Mouse (Mus musculus) intestine, embryonic 16.5 days (tissue): ENCODE measurements around the gene Klhdc1. TPM values are rescaled to one million over a fixed set of nuclear protein-coding genes. Genes with fewer than 3 reads are reported as not detected.
A peak's percentile ranks its signal among the peaks of the same experiment; 100 is the strongest.

Experiments
- ATAC-seq: fragments of 200-750 bp; cut with Nextera tagmentation; 2 replicates; pipeline ENCODE4 v1.8.0; 2017; ENCODE audit warnings: moderate TSS enrichment, moderate library complexity
- H3K27ac ChIP-seq: fragments of 300-500 bp; sonication (generic); 2 replicates; pipeline ENCODE4 v1.5.1; 2014; ENCODE audit warnings: mild to moderate bottlenecking, low read length
- H3K27me3 ChIP-seq: fragments of 300-500 bp; sonication (generic); replicated peaks from 2 replicates; pipeline ENCODE4 v1.6.1; 2014; ENCODE audit warnings: low read length, control low read depth, mixed read lengths; ENCODE audit not compliant: control insufficient read depth, insufficient read depth
- H3K36me3 ChIP-seq: fragments of 300-500 bp; sonication (generic); 2 replicates; pipeline ENCODE4 v1.6.1; 2014; ENCODE audit warnings: low read length, control low read depth; ENCODE audit not compliant: control insufficient read depth, insufficient read depth
- H3K4me1 ChIP-seq: fragments of 300-500 bp; sonication (generic); 2 replicates; pipeline ENCODE4 v1.6.1; 2014; ENCODE audit warnings: low read length, control low read depth, mixed read lengths; ENCODE audit not compliant: control insufficient read depth, insufficient read depth
- H3K4me2 ChIP-seq: fragments of 300-500 bp; sonication (generic); 2 replicates; pipeline ENCODE4 v1.6.1; 2014; ENCODE audit warnings: low read depth, low read length, control low read depth
- H3K4me3 ChIP-seq: fragments of 300-500 bp; sonication (generic); 2 replicates; pipeline ENCODE4 v1.5.1; 2014; ENCODE audit warnings: mild to moderate bottlenecking, low read length
- H3K9ac ChIP-seq: fragments of 300-500 bp; sonication (generic); 2 replicates; pipeline ENCODE4 v1.6.1; 2014; ENCODE audit warnings: low read depth, low read length
- H3K9me3 ChIP-seq: fragments of 300-500 bp; sonication (generic); 2 replicates; pipeline ENCODE4 v1.6.1; 2016; ENCODE audit warnings: low read length, control low read depth; ENCODE audit not compliant: control insufficient read depth
- whole genome bisulfite sequencing: fragments of 180-500 bp; shearing (Covaris S2); extraction: QIAGEN DNeasy Blood & Tissue Kit; methylation state at CpG from one replicate; pipeline ENCODE4 v1.1.7; 2014; 5-methylcytosine and 5-hydroxymethylcytosine counted together
- polyA plus RNA-seq: library from polyadenylated mRNA; unstranded; fragments of >200 nt; fragmentation: Nextera tagmentation; extraction: Ambion mirVana; gene quantifications from 2 replicates; pipeline ENCODE4 v1.2.1, GENCODE M21; 2015

The Klhdc1 gene
- 5.2 and 5.4 TPM in 2 replicates for polyA plus RNA-seq

DNA sequence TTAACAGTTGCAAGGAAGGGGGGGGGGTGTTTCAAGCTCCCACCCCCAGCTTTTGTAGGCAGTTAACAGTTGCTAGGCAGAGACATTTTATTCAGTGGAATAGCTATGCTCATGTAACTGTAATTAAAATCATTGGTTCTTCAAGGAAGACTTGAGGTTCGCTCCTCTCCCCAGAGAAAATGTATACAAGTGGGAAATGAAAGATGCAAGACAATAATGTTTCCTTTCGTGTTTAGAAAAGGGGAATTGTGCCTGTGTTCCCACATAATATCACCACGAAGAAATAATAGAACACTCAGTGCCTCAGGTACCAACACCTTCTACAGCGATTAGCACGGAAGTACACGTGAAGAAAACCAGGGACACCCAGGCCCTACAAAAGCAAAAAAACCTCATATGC, at the start of gene Klhdc1:
Gene Klhdc1, plus strand, starts transcription at position 301 of the 400 bp plus-strand sequence.
- H3K9ac ChIP-seq, result peak within 1 kb of the TSS; percentile 89
- H3K9me3 ChIP-seq, result no peaks in the 10 kb centered on the region
- ATAC-seq, result no peak
- no peaks in the 10 kb centered on the region for H3K27me3 ChIP-seq
- H3K27ac ChIP-seq, result peak within 1 kb of the TSS; percentile 68
- H3K4me3 ChIP-seq, result peak within 1 kb of the TSS; percentile 85
- WGBS, result 72% methylated on average over 6 of the region's 6 CpGs
- H3K36me3 ChIP-seq, result no peaks in the 10 kb centered on the region
- H3K4me1 ChIP-seq, result no peaks in the 10 kb centered on the region
- H3K4me2 ChIP-seq, result peak within 1 kb of the TSS; percentile 67

DNA sequence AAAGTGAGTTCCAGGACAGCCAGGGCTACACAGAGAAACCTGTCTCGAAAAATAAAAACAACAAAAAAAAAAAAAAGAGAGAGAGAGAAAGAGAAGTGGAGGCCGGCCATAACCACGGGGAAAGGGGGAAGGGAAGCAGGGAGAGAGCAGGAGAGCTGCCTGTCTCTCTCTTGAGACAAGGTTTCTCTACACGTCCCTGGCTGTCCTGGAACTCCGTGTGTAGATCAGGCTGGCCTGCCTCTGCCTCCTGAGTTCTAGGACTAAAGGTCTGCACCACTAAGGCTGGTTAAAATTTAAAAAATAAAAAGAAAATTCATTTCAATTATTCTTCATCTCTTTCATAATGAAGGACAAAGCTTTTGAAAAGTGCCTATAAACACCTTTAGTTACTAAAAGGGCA, 49.6 kb upstream of the Klhdc1 start:
- Histone ChIP-seq H3K27me3 (no peaks in the 10 kb centered on the region), H3K9ac (no peak overlapping the region), H3K27ac (no peak overlapping the region), H3K4me1 (peaks cover 14% of the 10 kb centered on the region), H3K9me3 (no peaks in the 10 kb centered on the region), H3K4me2 (no peak overlapping the region), H3K4me3 (no peak overlapping the region), H3K36me3 (peaks cover 6% of the 10 kb centered on the region)
- 93% methylated on average over 5 of the region's 5 CpGs for WGBS
- no peak for ATAC-seq

DNA sequence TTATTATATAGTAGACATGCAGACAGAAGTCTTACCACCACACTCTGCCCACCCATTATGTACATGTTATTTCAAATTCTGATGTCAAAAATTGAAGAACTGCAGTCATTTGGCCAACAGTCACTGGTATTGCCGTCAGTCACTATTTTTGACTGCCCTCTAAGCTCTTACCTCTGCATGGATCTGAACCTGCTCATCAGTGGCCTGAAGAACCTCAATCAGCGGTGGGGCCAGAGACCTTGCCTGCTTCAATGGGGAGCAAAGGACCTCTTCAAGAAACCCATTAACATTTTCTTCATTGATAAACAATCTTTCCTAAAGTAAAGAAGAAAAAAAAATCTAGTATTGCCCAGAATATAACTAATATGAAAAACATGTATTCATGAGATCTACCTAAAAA, 48.3 kb upstream of the Klhdc1 start:
- Histone ChIP-seq H3K27ac (no peak overlapping the region), H3K4me3 (no peak overlapping the region), H3K27me3 (no peaks in the 10 kb centered on the region), H3K4me1 (peaks cover 5% of the 10 kb centered on the region; the same call in 1 of the 2 replicates), H3K4me2 (no peak overlapping the region), H3K9me3 (no peaks in the 10 kb centered on the region), H3K36me3 (peaks cover 6% of the 10 kb centered on the region), H3K9ac (no peak overlapping the region)
- WGBS, result 91% methylated on average over 2 of the region's 2 CpGs
- no peak for ATAC-seq

DNA sequence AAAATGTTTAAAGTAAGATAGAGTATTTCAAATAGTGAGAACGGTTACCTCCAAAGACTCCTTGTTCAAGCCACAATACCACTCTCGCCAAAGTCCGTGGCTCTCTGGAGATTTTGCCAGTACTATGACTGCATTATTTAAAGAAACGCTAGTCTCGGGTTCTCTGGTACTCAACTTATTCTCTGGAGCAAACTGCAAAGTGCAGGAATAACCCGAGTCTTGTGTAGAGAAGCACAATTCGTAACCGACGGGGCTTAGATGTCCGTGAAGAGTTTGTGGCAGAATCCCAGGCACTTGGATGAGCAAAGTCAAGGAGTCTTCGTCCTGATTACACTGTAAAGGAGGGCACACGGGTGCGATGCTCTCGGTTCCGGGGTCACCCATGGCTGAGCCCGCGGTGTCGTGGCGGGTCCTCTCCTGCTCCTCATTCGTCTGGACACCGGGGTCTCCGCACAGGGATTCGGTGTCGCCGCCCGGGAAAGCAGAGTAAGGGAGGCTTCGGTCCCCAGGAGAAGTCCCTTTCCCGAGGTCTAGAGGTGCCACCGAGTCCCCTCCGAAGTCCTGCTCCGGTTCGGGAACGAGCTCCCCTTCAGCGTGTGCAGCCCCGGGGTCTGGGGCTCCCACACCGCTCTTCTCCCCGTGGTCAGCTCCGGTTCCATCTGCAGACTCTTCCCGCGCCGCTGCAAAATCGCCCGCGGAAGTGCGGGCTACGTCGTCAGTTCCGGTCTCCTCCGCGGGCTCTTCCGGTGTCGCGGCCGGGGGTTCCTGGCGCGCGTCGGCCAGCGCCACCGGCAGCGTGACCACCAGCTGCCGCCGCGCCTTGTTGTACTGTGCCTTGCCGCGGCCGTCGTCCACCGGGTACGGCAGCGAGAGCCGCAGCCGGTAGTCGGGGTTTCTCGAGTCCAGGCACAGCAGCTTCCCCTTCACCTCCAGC, 44.3 kb upstream of the Klhdc1 start, which contains the start of gene Gm49383:
Gene Gm49383, minus strand, starts transcription at position 661 of the 934 bp plus-strand sequence.
- H3K4me2 ChIP-seq, result peak within 1 kb of the TSS; percentile 97
- peak; percentile 75 for ATAC-seq
- H3K27me3 ChIP-seq, result no peaks in the 10 kb centered on the region
- peak within 1 kb of the TSS; percentile 88 for H3K9ac ChIP-seq
- H3K36me3 ChIP-seq, result peaks cover 5% of the 10 kb centered on the region; the same call in 1 of the 2 replicates
- H3K4me1 ChIP-seq, result peaks cover 19% of the 10 kb centered on the region
- H3K4me3 ChIP-seq, result peak within 1 kb of the TSS; percentile 96
- H3K27ac ChIP-seq, result peak within 1 kb of the TSS; percentile 89
- under 1% methylated on average over 75 of the region's 75 CpGs for WGBS
- H3K9me3 ChIP-seq, result no peaks in the 10 kb centered on the region

DNA sequence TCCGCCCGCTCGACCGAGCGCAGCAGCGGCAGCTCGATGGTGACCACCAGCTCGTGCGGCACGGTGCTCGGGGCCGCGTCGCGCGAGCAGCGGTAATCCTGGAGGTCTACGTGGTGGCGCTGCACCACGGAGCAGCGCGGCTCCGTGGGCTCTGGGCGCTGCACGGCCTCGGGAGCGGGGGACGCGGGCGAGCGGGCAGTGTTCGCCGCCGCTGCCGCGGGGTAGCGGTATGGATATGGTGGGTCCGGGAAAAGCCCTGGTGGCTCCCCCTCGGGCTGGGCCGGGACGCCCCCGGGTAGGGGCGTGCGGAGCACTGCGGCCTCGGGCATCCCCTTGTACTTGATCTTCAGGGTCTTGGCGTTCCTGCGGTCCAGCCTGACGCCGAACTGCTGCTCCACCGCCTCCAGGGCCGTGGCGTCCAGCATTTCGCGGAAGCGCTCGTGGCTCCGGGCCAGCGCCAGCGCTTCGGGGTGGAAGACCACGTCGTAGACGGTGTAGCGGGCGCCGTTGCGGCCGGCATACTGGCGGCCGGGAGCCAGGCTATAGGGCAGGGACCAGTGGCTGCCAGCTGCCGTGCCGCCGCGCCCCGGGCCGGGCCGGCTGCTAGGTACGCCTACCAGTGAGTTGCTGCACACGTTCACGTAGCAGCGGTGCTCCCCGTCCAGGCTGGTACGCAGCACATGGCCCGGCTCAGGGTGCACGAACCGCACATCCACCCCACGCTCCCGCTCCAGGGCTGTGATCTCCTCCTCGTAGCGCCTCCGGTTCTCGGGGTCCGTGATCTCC, 43.4 kb upstream of the Klhdc1 start:
- H3K9ac ChIP-seq, result peak overlapping the region; percentile 88
- peak overlapping the region; percentile 96 for H3K4me3 ChIP-seq
- peak overlapping the region; percentile 89 for H3K27ac ChIP-seq
- H3K4me1 ChIP-seq, result peaks cover 19% of the 10 kb centered on the region
- no peaks in the 10 kb centered on the region for H3K9me3 ChIP-seq
- no peaks in the 10 kb centered on the region for H3K27me3 ChIP-seq
- WGBS, result under 1% methylated on average over 94 of the region's 94 CpGs
- ATAC-seq, result peak; percentile 82
- peaks cover 7% of the 10 kb centered on the region for H3K36me3 ChIP-seq
- peak overlapping the region; percentile 97 for H3K4me2 ChIP-seq

DNA sequence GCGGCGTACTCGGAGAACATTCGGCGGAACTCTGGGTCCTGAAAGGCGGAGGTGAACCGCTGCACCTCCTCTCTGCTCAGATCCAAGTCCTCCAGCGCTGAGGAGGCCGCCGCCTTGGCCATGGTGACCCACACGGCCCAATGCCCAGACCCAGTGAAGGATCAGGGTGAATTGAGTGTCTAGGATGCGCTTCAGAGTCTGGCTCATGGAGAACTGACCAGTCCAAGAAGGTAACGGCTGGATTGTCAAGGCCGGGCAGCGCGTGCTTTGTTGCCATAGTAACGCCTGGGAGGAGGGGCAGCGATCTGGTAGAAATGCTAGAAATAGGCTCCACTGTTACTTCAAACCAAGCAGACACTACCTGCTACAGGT, 42.8 kb upstream of the Klhdc1 start, which contains the start of gene Dnaaf2:
Gene Dnaaf2, minus strand, starts transcription at position 266 of the 372 bp plus-strand sequence.
- peaks cover 7% of the 10 kb centered on the region for H3K36me3 ChIP-seq
- peaks cover 19% of the 10 kb centered on the region for H3K4me1 ChIP-seq
- under 1% methylated on average over 18 of the region's 18 CpGs for WGBS
- peak; percentile 45 for ATAC-seq
- peak within 1 kb of the TSS; percentile 97 for H3K4me2 ChIP-seq
- peak within 1 kb of the TSS; percentile 88 for H3K9ac ChIP-seq
- no peaks in the 10 kb centered on the region for H3K9me3 ChIP-seq
- H3K27me3 ChIP-seq, result no peaks in the 10 kb centered on the region
- peak within 1 kb of the TSS; percentile 96 for H3K4me3 ChIP-seq
- H3K27ac ChIP-seq, result peak within 1 kb of the TSS; percentile 89

DNA sequence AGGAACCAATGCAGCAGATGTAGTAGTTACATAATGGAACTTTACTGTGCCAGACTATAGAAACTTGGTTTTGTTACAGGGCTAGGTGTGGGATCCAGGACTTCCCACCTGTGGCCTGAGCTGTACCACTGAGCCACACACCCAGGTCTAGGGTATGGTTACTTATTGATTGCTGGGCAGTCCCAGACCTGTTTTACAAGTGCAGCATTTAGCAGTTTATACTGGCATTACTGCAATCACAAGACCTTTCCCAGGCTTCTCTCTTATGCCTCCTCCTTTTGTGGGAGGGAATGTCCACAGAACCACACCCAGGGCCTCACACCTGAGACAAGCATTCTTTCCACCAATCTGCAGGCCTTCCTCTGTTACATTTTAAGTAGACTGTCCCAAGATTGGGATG, 42.0 kb upstream of the Klhdc1 start:
- ATAC-seq, result peak; percentile 64

DNA sequence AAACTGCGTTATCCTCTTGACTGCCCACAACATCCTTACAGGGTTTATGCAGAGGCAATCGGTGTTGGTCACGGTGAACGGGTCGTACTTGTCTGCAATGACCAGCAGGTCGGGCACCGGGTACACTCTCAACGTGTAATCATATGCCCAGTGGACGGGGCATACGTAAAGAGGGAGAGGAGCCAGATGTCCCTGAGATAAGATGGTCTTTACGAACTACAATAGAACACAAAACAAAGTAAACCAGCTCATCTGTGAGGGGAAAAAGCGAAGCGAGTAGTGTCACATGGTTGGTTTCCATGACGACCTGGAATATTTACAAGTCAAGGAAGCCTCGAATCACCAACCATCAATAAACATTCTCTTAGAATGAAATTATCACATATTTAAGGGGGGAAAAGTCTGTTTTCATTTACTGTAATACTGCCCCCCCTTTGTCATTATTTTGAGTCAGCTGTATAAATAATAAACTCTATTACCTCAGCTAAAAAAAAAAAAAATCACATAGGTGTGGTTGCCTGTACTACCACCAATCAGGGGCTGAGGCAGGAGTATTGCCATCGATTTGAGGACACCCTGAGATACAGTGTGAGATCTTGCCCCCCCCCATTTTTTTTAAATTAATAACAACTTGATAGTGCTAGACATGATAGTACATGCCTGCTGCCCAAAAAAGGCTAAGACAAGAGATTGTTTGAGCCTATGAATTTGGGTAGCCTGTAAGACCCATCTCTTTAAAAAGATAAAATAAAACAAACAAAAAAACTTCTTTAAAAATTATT, 36.7 kb upstream of the Klhdc1 start, which contains the start of gene Gm49384:
Gene Gm49384, minus strand, starts transcription at position 216 of the 782 bp plus-strand sequence.
- H3K9me3 ChIP-seq, result no peaks in the 10 kb centered on the region
- ATAC-seq, result no peak
- WGBS, result 78% methylated on average over 16 of the region's 16 CpGs
- H3K9ac ChIP-seq, result no peak within 1 kb of the TSS
- H3K4me1 ChIP-seq, result peaks cover 6% of the 10 kb centered on the region
- no peak within 1 kb of the TSS for H3K4me3 ChIP-seq
- no peak within 1 kb of the TSS for H3K4me2 ChIP-seq
- no peaks in the 10 kb centered on the region for H3K27me3 ChIP-seq
- H3K36me3 ChIP-seq, result peaks cover 7% of the 10 kb centered on the region
- no peak within 1 kb of the TSS for H3K27ac ChIP-seq

More for the DNA sequence above, 42.0 kb upstream of the Klhdc1 start:
- no peak overlapping the region for H3K9ac ChIP-seq
- H3K4me1 ChIP-seq, result peaks cover 19% of the 10 kb centered on the region
- H3K9me3 ChIP-seq, result no peaks in the 10 kb centered on the region
- no peaks in the 10 kb centered on the region for H3K27me3 ChIP-seq
- H3K4me3 ChIP-seq, result no peak overlapping the region
- H3K4me2 ChIP-seq, result no peak overlapping the region
- H3K27ac ChIP-seq, result no peak overlapping the region
- H3K36me3 ChIP-seq, result peaks cover 7% of the 10 kb centered on the region
